Mouse (Mus musculus) small intestine, adult 2 months (tissue): ENCODE measurements around the gene Zc3hav1l. TPM values are rescaled to one million over a fixed set of nuclear protein-coding genes. Genes with fewer than 3 reads are reported as not detected.

ENCODE experiments used
- H3K27ac ChIP-seq: fragments of 200-500 bp; 2 replicates; pipeline ENCODE4 v1.5.1; 2012; ENCODE audit warnings: low read depth, low read length, control low read depth, inconsistent platforms; ENCODE audit not compliant: insufficient read depth
- H3K27me3 ChIP-seq: fragments of 200-500 bp; 2 replicates; pipeline ENCODE4 v1.6.1; 2012; ENCODE audit warnings: mild to moderate bottlenecking, moderate library complexity, low read length, inconsistent platforms; ENCODE audit not compliant: control insufficient read depth, insufficient read depth
- H3K36me3 ChIP-seq: fragments of 200-500 bp; 2 replicates; pipeline ENCODE4 v1.6.1; 2012; ENCODE audit warnings: mild to moderate bottlenecking, low read length, control low read depth, inconsistent platforms; ENCODE audit not compliant: control insufficient read depth, insufficient read depth
- H3K4me1 ChIP-seq: fragments of 200-500 bp; 2 replicates; pipeline ENCODE4 v1.6.1; 2012; ENCODE audit warnings: low read length, inconsistent platforms, mixed read lengths; ENCODE audit not compliant: control insufficient read depth, insufficient read depth, insufficient read length
- H3K4me3 ChIP-seq: fragments of 200-500 bp; 2 replicates; pipeline ENCODE4 v1.5.1; 2012; ENCODE audit warnings: low read depth, mild to moderate bottlenecking, control low read depth, inconsistent platforms, low read length, moderate library complexity
- CTCF ChIP-seq: fragments of 200-500 bp; IDR thresholded peaks from 2 replicates; pipeline ENCODE4 v1.5.1; 2012; ENCODE audit warnings: low read depth, mild to moderate bottlenecking, control low read depth, inconsistent platforms, low read length, moderate library complexity, mixed read lengths; ENCODE audit not compliant: insufficient replicate concordance, insufficient read length; ENCODE audit errors: extremely low read depth
- POLR2A ChIP-seq: fragments of 200-500 bp; IDR thresholded peaks from 2 replicates; pipeline ENCODE4 v1.6.1; 2012; ENCODE audit warnings: low read depth, mild to moderate bottlenecking, control low read depth, inconsistent platforms, low read length, moderate library complexity
- WGBS: fragments of 180-500 bp; shearing (Covaris S2); methylation state at CpG from one replicate; pipeline ENCODE4 v1.1.7; 2018; 5-methylcytosine and 5-hydroxymethylcytosine counted together
- polyA plus RNA-seq: library from polyadenylated mRNA; depleted of rRNA; stranded (reverse); fragments of >200 nt; gene quantifications from 2 replicates; pipeline ENCODE4 v1.2.3, GENCODE M21; 2012

Zc3hav1l gene
- polyA plus RNA-seq, 1 experiment, result 1.3 TPM

DNA sequence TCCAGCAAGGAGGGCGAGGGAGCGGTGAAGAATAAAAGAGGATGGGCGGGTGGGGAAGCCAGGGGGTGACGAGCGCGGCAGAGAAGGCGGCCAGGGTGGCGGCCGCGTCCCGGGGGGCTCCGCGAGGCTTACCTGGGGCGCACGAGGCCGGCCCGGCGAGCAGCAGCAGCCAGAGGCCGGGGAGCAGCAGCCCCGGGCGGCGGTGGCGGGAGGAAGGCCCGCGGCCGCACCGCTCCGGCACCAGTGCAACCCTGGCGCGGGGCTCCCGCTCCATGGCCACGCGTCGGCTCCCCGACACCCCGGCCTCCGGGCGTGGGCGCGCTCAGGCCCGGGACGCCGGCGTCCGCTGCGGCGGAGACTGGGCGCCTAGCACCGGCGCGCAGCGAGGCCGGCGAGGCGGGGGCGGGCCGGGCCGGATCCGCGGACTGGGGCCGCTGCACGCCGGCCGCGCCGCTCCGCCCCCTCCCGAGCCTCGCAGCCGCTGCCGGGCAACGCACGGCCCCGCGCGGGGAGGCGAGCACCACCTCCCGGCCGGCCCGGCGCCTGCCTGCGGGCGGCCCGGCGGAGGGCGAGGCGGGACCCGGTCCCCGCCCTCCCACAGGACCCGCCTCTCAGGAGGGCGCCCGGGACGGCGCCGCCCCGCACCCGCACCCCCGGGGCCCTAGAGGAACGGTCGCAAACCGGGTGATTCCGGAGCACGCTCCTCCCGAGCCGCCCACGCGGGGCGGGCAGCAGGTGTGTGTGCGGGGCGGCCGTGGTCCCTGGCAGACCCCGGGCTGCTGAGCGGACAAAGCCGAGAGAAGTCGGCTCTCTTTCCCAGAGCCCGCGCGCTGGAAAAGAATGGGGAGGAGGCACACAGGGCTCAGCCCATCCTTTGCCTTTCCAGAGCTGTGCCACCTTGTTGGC is 45.1 kb downstream of the Zc3hav1l start, which contains the start of gene D630045J12Rik:
Gene D630045J12Rik (minus strand): TSS at position 274 of the 906 bp plus-strand sequence.
- no peak for TF ChIP-seq POLR2A
- no peak for TF ChIP-seq CTCF

DNA sequence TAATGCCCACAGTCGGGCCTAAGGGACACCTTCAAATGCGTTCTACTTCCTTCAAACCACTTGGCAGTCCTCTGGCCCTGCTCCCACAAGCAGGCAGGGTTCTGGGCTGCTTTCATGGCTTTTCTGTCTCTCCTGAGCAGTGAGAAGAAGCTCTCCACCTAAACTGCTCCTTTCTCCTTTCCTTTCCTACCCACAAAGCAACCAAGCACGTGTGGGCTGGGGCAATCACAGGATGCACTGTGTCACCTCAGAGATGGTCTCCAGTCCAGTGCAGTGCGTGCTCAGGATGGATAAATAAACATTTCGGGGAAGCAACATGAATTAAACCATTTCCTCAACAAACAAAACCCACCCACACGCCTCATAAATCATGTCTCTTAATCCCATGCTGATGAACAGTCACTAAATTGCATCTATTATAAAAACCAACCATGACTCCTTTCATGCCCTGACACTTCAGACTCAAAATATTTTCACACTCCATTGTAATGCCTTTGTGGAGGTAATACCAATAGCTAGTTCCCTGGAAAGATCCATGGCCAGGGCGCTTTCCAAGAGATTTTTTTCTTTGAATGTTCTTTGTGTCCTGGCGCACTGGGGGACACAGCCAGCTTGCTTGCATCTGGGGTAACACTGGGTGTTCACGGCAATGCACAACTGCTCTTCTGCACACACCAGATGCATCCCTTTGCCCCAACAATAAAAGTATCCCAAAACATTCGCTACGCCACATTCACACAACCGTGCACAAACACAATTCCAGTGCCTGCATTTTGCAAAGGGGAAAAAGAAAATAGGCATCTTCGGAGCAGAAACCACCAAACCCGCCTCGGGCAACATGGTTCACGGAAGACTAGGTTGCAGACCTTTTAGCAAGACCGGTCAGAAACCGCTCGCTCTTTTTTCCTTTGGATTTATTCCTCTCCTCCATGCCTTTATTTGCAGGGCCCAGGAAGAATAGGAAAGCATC is 46.0 kb downstream of the Zc3hav1l start:
- no peaks in the 10 kb centered on the region for H3K27me3 ChIP-seq
- H3K27ac ChIP-seq, result no peak overlapping the region
- peak overlapping the region; percentile 88 for H3K4me3 ChIP-seq
- H3K36me3 ChIP-seq, result no peaks in the 10 kb centered on the region
- 26% methylated on average over 19 of the region's 19 CpGs for WGBS
- no peak for TF ChIP-seq CTCF
- no peak for TF ChIP-seq POLR2A
- H3K4me1 ChIP-seq, result no peaks in the 10 kb centered on the region

More for the DNA sequence above, 45.1 kb downstream of the Zc3hav1l start, which contains the start of gene D630045J12Rik:
- Histone ChIP-seq H3K4me3 (peak within 1 kb of the TSS; percentile 88), H3K4me1 (no peaks in the 10 kb centered on the region), H3K27me3 (no peaks in the 10 kb centered on the region), H3K27ac (no peak within 1 kb of the TSS), H3K36me3 (no peaks in the 10 kb centered on the region)
- 1% methylated on average over 105 of the region's 118 CpGs for WGBS

DNA sequence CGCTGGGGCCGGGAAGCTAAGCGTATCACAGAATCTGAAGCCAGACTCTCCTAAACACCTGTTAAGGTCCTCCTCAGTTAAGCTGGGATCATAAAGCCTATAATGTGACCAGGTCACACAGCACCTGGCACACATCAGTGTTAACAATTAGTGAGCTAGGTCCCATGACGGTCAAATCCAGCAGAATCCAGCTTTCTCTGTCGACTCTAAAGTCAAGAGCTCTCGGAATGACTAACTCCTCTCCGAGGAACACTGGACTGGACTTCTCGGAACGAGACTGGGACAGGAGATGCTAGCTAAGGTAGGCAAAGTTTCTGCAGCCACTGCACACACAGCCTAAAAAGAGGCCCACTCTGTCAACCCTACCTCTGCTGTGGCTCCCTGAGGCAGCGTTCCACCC is 46.9 kb downstream of the Zc3hav1l start:
- 94% methylated on average over 10 of the region's 10 CpGs for WGBS
- Histone ChIP-seq H3K27ac (no peak overlapping the region), H3K4me1 (no peaks in the 10 kb centered on the region), H3K36me3 (no peaks in the 10 kb centered on the region), H3K27me3 (no peaks in the 10 kb centered on the region), H3K4me3 (no peak overlapping the region)
- TF ChIP-seq CTCF, result no peak
- TF ChIP-seq POLR2A, result no peak

DNA sequence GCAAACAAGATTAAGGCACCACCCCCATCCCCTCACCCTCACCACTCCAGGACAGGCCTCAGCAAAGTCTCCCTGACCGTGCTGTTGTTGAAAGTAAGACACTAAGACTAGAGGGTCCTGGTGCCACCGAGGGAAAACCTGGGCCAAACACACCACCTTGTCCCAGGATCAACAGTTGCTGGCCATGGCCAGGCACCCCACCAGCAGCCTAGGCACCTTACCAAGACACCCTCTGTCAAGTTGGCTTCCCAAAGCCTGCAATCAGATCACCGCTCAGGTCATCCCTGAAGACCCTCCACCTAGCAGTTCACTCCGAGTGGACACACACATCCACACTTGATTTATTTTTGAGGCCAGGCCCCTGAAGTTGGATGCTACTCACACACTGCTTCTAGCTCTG is 47.6 kb downstream of the Zc3hav1l start:
- Histone ChIP-seq H3K36me3 (no peaks in the 10 kb centered on the region), H3K4me1 (no peaks in the 10 kb centered on the region), H3K4me3 (no peak overlapping the region), H3K27me3 (no peaks in the 10 kb centered on the region), H3K27ac (no peak overlapping the region)
- no peak for TF ChIP-seq CTCF
- no peak for TF ChIP-seq POLR2A
- whole genome bisulfite sequencing, result 80% methylated on average over 4 of the region's 4 CpGs

DNA sequence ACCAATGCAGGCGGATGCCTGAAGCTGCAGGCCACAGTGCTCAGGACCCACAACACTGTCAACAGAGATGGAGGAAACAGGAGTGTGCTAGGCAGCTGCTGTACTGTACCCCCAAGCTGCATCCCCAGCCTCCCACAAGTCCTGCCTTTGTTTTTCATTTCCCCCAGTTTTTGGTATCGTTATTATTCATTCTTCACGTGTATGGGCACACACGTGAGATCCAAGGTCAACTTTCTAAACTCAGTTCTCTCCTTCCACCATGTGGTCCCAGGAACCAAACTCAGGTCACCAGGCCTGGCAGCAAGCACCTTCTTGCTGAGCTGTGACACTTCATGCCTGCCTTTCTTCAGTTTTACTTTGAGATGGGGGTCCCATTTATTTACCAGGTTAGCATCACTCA is 51.7 kb downstream of the Zc3hav1l start:
- no peaks in the 10 kb centered on the region for H3K4me1 ChIP-seq
- H3K27ac ChIP-seq, result no peak overlapping the region
- 88% methylated on average over 4 of the region's 4 CpGs for WGBS
- TF ChIP-seq CTCF (no peak), POLR2A (no peak)
- no peaks in the 10 kb centered on the region for H3K36me3 ChIP-seq
- H3K27me3 ChIP-seq, result no peaks in the 10 kb centered on the region
- no peak overlapping the region for H3K4me3 ChIP-seq

DNA sequence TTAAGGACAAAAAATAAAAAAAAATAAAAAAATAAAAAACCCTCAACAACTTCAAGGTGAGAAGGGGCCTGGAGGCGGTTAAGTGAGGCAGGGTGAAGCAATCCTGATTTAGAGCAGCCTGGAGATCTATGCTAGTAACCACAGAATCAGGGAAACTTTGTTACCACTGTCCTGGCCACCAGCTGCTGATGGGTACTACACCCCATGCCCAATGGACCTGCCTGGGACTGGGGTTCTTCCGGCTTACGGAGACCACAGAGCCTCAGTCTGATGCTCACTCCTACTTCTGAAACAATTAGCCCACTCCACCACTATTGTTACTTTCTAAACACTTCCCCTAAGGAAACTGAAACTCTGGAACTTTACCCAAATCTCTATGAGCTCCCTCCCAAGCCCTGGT is 54.3 kb downstream of the Zc3hav1l start:
- WGBS, result 82% methylated on average over 3 of the region's 3 CpGs
- Histone ChIP-seq H3K36me3 (no peaks in the 10 kb centered on the region), H3K27me3 (no peaks in the 10 kb centered on the region), H3K27ac (no peak overlapping the region), H3K4me3 (no peak overlapping the region), H3K4me1 (no peaks in the 10 kb centered on the region)
- TF ChIP-seq POLR2A, result no peak
- TF ChIP-seq CTCF, result no peak
